Mouse (Mus musculus) spleen, adult 2 months (tissue): ENCODE measurements around the gene Clybl. TPM values are rescaled to one million over a fixed set of nuclear protein-coding genes. Genes with fewer than 3 reads are reported as not detected.

ENCODE experiments used
- DNase-seq, 2 experiments: peaks; one replicate each; pipeline versions ENCODE4 v3.0.0 to v3.0.0-alpha.2; 2012 to 2021; ENCODE audit warnings: low spot score in 2 of 2, low read depth in 1 of 2
- H3K27ac ChIP-seq: fragments of 200-500 bp; 2 replicates; pipeline ENCODE4 v1.5.1; 2012; ENCODE audit warnings: low read length, inconsistent platforms; ENCODE audit not compliant: insufficient read depth
- H3K27me3 ChIP-seq: fragments of 200-500 bp; 2 replicates; pipeline ENCODE4 v1.6.1; 2012; ENCODE audit warnings: mild to moderate bottlenecking, moderate library complexity, low read length, inconsistent platforms; ENCODE audit not compliant: control insufficient read depth, insufficient read depth
- H3K36me3 ChIP-seq: fragments of 200-500 bp; 2 replicates; pipeline ENCODE4 v1.6.1; 2012; ENCODE audit warnings: mild to moderate bottlenecking, low read length, inconsistent platforms; ENCODE audit not compliant: control insufficient read depth, insufficient read depth
- H3K4me1 ChIP-seq: fragments of 200-500 bp; 2 replicates; pipeline ENCODE4 v1.6.1; 2011; ENCODE audit warnings: inconsistent platforms; ENCODE audit not compliant: control insufficient read depth, insufficient read depth, insufficient read length
- H3K4me3 ChIP-seq: fragments of 200-500 bp; 2 replicates; pipeline ENCODE4 v1.5.1; 2011; ENCODE audit warnings: mild to moderate bottlenecking, inconsistent platforms; ENCODE audit not compliant: insufficient read depth, insufficient read length; ENCODE audit errors: extremely low read depth
- CTCF ChIP-seq: fragments of 200-500 bp; IDR thresholded peaks from 2 replicates; pipeline ENCODE4 v1.5.1; 2011; ENCODE audit warnings: mild to moderate bottlenecking, inconsistent platforms; ENCODE audit not compliant: insufficient read depth, insufficient read length, insufficient replicate concordance; ENCODE audit errors: extremely low read depth
- POLR2A ChIP-seq: fragments of 200-500 bp; IDR thresholded peaks from 2 replicates; pipeline ENCODE4 v1.6.1; 2011; ENCODE audit warnings: low read depth, low read length, inconsistent platforms
- WGBS: fragments of 180-500 bp; shearing (Covaris S2); methylation state at CpG from one replicate; pipeline ENCODE4 v1.1.7; 2018; 5-methylcytosine and 5-hydroxymethylcytosine counted together
- polyA plus RNA-seq: library from polyadenylated mRNA; depleted of rRNA; stranded (reverse); fragments of >200 nt; gene quantifications from 2 replicates; pipeline ENCODE4 v1.2.3, GENCODE M21; 2012

The Clybl gene
- polyA plus RNA-seq, 1 experiment: 2.1 TPM

DNA sequence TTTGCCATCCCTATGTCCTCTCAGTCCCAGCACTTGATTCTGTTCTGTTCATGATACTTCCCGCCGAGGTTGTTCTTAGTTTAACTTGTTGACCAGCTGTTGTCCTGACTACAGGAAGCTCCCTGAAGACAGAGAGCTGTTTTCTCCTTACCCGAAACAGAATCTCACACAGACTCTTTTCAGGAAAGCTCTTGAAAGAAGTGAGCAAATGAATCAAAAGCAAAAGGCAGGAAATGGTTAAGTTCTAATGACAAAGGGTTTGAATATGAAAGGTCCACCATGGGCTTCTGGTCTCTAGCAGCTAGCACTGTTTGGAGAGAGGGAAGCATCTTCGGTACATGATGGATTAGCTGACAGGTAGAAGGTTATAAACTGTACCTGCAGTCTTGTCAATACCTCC lies 175.8 kb downstream of the Clybl start:
- TF ChIP-seq POLR2A (no peak), CTCF (no peak)
- no peak for DNase-seq
- Histone ChIP-seq H3K4me3 (no peak overlapping the region), H3K27ac (no peak overlapping the region), H3K27me3 (no peaks in the 10 kb centered on the region; the same call in 1 of the 2 replicates), H3K36me3 (no peaks in the 10 kb centered on the region), H3K4me1 (no peaks in the 10 kb centered on the region; the same call in 1 of the 2 replicates)
- WGBS: 89% methylated on average over 4 of the region's 4 CpGs

DNA sequence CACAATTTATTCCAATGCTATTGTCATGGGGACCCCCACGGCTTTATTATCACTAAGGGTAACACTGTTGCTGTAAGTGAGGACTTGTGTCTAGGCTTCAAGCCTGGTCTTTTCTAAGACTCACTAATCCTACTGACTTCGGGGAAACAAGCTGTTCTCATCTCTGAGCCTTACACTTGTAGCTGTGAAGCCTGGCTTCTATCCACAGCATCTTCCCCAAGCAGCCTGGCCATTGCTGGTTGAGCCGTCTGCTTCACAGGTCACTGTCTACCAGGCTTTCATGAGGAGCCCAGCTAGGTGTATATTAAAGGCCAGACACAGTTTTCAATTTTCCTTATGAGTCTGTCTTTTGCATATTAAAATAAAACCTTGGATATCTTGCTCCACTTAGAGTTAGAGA lies 177.1 kb downstream of the Clybl start:
- Histone ChIP-seq H3K4me1 (no peaks in the 10 kb centered on the region; the same call in 1 of the 2 replicates), H3K4me3 (no peak overlapping the region), H3K27ac (no peak overlapping the region), H3K36me3 (no peaks in the 10 kb centered on the region), H3K27me3 (no peaks in the 10 kb centered on the region; the same call in 1 of the 2 replicates)
- no peak for TF ChIP-seq CTCF
- TF ChIP-seq POLR2A: no peak
- 90% methylated on average over 3 of the region's 3 CpGs for WGBS
- DNase-seq: no peak

DNA sequence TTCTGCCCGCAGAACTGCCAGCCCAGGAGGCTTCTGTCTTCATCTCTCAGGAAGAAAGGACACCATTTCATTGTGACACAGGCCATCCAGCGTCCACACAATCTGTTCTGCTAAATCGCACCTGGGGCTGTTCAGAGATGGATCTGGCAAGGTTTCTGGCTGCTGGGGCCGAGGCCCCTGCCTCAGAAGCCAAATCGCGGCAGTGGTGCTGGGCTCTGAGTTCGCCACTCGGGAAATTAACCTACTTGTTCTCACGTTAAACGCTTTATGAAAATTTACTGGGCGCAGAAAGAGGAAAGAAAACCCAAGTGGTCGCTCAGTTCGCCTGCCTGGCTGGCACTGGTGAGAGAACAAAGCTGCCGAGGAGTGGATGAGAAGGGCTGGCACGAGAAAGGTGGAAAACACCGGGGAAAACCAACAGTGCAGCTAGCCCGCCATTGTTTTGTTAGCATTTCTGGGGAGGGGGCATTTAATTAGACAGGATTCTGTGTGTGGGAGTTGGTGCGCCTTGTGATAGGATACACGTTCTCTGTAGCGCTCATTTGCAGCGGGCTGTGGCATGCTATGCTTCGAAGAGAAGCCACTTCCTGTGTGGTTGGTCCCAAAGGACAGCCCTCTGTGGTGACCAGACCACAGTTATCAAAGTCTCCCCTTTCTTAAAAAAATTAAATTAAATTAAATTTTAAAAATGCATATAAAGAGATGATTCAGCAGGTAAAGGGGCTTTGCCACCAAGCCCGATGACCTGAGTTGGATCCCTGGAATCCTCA lies 177.8 kb downstream of the Clybl start:
- H3K4me1 ChIP-seq: no peaks in the 10 kb centered on the region; the same call in 1 of the 2 replicates
- no peaks in the 10 kb centered on the region for H3K36me3 ChIP-seq
- H3K4me3 ChIP-seq: no peak overlapping the region
- no peak for DNase-seq
- no peaks in the 10 kb centered on the region; the same call in 1 of the 2 replicates for H3K27me3 ChIP-seq
- no peak overlapping the region for H3K27ac ChIP-seq
- TF ChIP-seq CTCF (no peak), POLR2A (no peak)
- WGBS: 70% methylated on average over 23 of the region's 23 CpGs

DNA sequence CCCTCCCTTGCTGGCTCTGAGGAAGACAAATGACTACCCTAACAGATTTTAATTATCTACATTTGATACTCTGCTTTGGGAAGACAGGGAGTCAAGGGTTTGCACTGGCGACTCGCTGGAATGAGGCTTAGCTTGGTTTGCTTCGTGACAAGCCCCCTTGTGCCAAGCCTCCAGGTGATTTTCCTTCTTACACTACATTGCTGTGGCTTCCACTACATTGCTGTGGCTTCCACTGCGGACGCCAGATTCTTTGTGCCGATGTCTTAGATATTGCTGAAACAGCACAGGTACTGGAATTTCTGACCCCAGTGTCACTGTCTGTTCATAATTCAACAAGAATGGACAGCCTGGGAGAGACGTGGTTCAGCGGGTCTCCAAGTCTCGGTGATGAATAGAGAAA lies 180.3 kb downstream of the Clybl start:
- TF ChIP-seq CTCF: no peak
- no peak for TF ChIP-seq POLR2A
- no peaks in the 10 kb centered on the region; the same call in 1 of the 2 replicates for H3K4me1 ChIP-seq
- H3K36me3 ChIP-seq: no peaks in the 10 kb centered on the region
- 92% methylated on average over 9 of the region's 9 CpGs for WGBS
- no peak for DNase-seq
- H3K27me3 ChIP-seq: no peaks in the 10 kb centered on the region; the same call in 1 of the 2 replicates
- H3K27ac ChIP-seq: no peak overlapping the region
- no peak overlapping the region for H3K4me3 ChIP-seq

DNA sequence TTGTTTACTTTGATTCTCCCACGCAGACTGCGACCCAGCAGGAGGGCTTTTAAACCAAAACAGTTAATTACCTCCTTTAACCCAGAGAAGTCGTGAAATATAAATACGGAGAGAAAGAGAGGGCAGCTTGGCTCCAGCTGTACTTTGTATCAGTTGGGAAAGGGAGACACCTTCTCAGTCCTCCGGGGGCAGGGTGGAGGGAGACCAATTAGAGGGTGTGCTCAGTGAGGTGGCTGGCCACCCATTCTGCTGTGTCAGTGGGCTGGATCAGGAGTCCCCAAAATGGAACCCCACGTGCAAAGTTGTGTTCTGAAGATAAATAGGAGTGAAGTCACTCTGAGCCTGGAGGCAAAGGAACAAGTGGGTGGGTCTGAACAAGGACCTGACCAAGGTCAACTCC lies 181.7 kb downstream of the Clybl start:
- no peak overlapping the region for H3K27ac ChIP-seq
- no peaks in the 10 kb centered on the region; the same call in 1 of the 2 replicates for H3K27me3 ChIP-seq
- H3K4me1 ChIP-seq: no peaks in the 10 kb centered on the region; the same call in 1 of the 2 replicates
- WGBS: 72% methylated on average over 6 of the region's 6 CpGs
- no peaks in the 10 kb centered on the region for H3K36me3 ChIP-seq
- no peak overlapping the region for H3K4me3 ChIP-seq
- DNase-seq: no peak
- TF ChIP-seq POLR2A (no peak), CTCF (no peak)

DNA sequence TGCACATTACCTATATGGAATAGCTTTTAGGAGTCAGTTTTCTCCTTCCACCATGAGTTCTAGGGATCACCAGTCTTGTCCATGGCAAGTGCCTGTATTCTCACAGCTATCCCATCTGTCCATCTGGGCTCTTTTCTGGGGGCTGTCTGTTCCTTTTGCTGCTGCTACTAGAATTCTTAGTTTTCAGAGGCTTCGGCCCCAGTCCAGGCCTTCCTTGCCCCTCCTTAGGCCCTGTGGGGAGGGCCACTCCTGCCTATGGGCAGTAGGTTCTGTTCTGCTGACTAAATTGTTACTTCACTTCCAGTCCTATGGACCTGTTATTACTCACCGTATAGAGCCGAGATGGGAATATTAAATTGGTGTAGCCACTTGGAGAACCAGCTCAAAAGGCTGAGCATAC lies 182.5 kb downstream of the Clybl start:
- 94% methylated on average over 3 of the region's 3 CpGs for WGBS
- H3K36me3 ChIP-seq: no peaks in the 10 kb centered on the region
- no peaks in the 10 kb centered on the region for H3K27me3 ChIP-seq
- no peak overlapping the region for H3K27ac ChIP-seq
- no peak overlapping the region for H3K4me3 ChIP-seq
- H3K4me1 ChIP-seq: no peaks in the 10 kb centered on the region; the same call in 1 of the 2 replicates
- no peak for DNase-seq
- TF ChIP-seq POLR2A (no peak), CTCF (no peak)

DNA sequence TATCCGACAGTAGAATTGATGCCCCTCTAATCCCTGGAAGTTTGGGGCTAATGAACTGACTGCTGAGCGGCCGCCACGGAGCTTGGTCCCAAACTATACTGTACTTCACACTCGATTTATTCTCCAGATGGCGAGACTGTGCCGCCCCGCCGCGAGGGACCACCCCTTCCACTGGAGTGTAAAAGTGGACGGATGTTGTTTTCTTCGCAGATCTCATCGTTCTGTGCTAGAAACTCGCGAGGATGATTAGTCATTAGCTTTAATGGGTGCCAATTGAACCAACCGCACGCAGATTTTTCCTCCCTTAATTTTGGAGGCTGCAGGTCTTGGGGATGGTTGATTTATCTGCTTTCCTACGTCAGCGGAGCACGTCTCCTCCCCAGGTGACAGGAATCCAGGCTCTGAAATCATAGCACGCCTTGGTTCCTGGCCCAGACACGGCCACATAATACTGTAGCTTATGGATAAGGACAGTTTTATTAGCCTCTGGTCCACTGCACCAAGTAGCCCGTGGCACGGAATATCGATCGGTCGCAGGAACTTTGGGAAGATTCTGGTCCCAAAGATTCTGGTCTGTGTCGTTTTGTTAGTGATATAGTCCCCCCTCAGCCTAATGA lies 185.9 kb downstream of the Clybl start:
- no peaks in the 10 kb centered on the region for H3K27me3 ChIP-seq
- TF ChIP-seq CTCF: no peak
- no peak for TF ChIP-seq POLR2A
- no peak overlapping the region for H3K27ac ChIP-seq
- no peaks in the 10 kb centered on the region for H3K4me1 ChIP-seq
- no peaks in the 10 kb centered on the region for H3K36me3 ChIP-seq
- no peak for DNase-seq
- no peak overlapping the region for H3K4me3 ChIP-seq
- 94% methylated on average over 28 of the region's 28 CpGs for WGBS
